Comparison of ENCODE assay signal across 8 mouse cellular contexts in genomic region chr19:8740603-8741002, GRCm38 (mm10). TPM values are rescaled to one million over a fixed set of nuclear protein-coding genes. Genes with fewer than 3 reads are reported as not detected.
DNase-seq lines count a peak whose midpoint lies in the region; ATAC-seq and TF ChIP-seq lines count a peak whose summit lies in the region.

TSS of gene 1700092M07Rik (plus strand) at chr19:8740718.

- peak within 1 kb of the TSS; percentile 68 for H3K4me3 ChIP-seq in kidney, postnatal 0 days (replicated peaks; ENCODE audit: low read depth, low read length)
- peak within 1 kb of the TSS; percentile 92 for H3K4me3 ChIP-seq in brown adipose tissue, adult 24 weeks (ENCODE audit: insufficient read depth, low read depth, low read length)
- H3K4me3 ChIP-seq in hindbrain, embryonic 10.5 days: peak within 1 kb of the TSS; percentile 88
- peak within 1 kb of the TSS; percentile 86 for H3K4me3 ChIP-seq in midbrain, embryonic 10.5 days

- no peaks in the 10 kb centered on the region for H3K27me3 ChIP-seq in kidney, postnatal 0 days (ENCODE audit: insufficient read depth, low read length)
- H3K27me3 ChIP-seq in hindbrain, embryonic 10.5 days (ENCODE audit: insufficient read depth, poor library complexity, severe bottlenecking): no peaks in the 10 kb centered on the region
- H3K27me3 ChIP-seq in midbrain, embryonic 10.5 days (ENCODE audit: low read depth, poor library complexity, severe bottlenecking): no peaks in the 10 kb centered on the region

- peaks cover 12% of the 10 kb centered on the region; the same call in 1 of the 2 replicates for H3K4me1 ChIP-seq in kidney, postnatal 0 days (replicated peaks; ENCODE audit: insufficient read depth, low read length)
- H3K4me1 ChIP-seq in brown adipose tissue, adult 24 weeks (ENCODE audit: control insufficient read depth, insufficient read depth, insufficient read length, low read length): peaks cover 6% of the 10 kb centered on the region
- peaks cover 29% of the 10 kb centered on the region for H3K4me1 ChIP-seq in hindbrain, embryonic 10.5 days (replicated peaks)
- peaks cover 32% of the 10 kb centered on the region for H3K4me1 ChIP-seq in midbrain, embryonic 10.5 days

- intact Hi-C loops in left cerebral cortex, postnatal 36 days (cut with DNase I): no loop called here

- peak within 1 kb of the TSS; percentile 98 for H3K4me2 ChIP-seq in kidney, postnatal 0 days (ENCODE audit: low read length)

- 56% methylated on average over 14 of the region's 14 CpGs for WGBS in kidney, postnatal 0 days
- WGBS in hindbrain, embryonic 10.5 days: 69% methylated on average over 14 of the region's 14 CpGs
- WGBS in midbrain, embryonic 10.5 days: 74% methylated on average over 14 of the region's 14 CpGs

- no peaks in the 10 kb centered on the region for H3K9me3 ChIP-seq in kidney, postnatal 0 days (replicated peaks; ENCODE audit: low read length)
- H3K9me3 ChIP-seq in hindbrain, embryonic 10.5 days: no peaks in the 10 kb centered on the region
- H3K9me3 ChIP-seq in midbrain, embryonic 10.5 days (replicated peaks): no peaks in the 10 kb centered on the region

- H3K27ac ChIP-seq in kidney, postnatal 0 days: peak within 1 kb of the TSS; percentile 97
- H3K27ac ChIP-seq in brown adipose tissue, adult 24 weeks (replicated peaks; ENCODE audit: low read depth, low read length): peak within 1 kb of the TSS; percentile 99
- H3K27ac ChIP-seq in hindbrain, embryonic 10.5 days: peak within 1 kb of the TSS; percentile 94
- peak within 1 kb of the TSS; percentile 93 for H3K27ac ChIP-seq in midbrain, embryonic 10.5 days (replicated peaks)

- H3K36me3 ChIP-seq in kidney, postnatal 0 days (ENCODE audit: insufficient read depth, low read length): peaks cover 23% of the 10 kb centered on the region
- peaks cover 66% of the 10 kb centered on the region for H3K36me3 ChIP-seq in hindbrain, embryonic 10.5 days
- H3K36me3 ChIP-seq in midbrain, embryonic 10.5 days: peaks cover 72% of the 10 kb centered on the region

- peak; percentile 6; the same call in 1 of the 2 replicates for ATAC-seq in kidney, postnatal 0 days (replicated peaks; ENCODE audit: low FRiP score, low read depth)
- ATAC-seq in frontal cortex, adult (ENCODE audit: low TSS enrichment): no peak
- ATAC-seq in granulocyte monocyte progenitor cell, adult 5-6 weeks (replicated peaks; ENCODE audit: poor library complexity, severe bottlenecking): no peak

- peak within 1 kb of the TSS; percentile 81 for H3K9ac ChIP-seq in kidney, postnatal 0 days (ENCODE audit: low read depth, low read length)

- DNase-seq in kidney, postnatal 0 days (ENCODE audit: low spot score): no peak
- no peak for DNase-seq in kidney, adult 18-20 months
- no peak for DNase-seq in hindbrain, embryonic 10.5 days (ENCODE audit: low spot score)
- DNase-seq in midbrain, embryonic 10.5 days (ENCODE audit: low spot score): no peak
- no peak for DNase-seq in left cerebral cortex, postnatal 36 days (ENCODE audit: low spot score in 2 of 2)

- TF ChIP-seq CTCF in kidney, postnatal 0 days (IDR thresholded peaks at IDR 0.05; ENCODE audit: low read depth): no peak

RNA-seq across cellular contexts. Expression of gene 1700092M07Rik, which starts in this region (rescaled TPM):
- 0.75 and 1.1 TPM in 2 replicates for polyA plus RNA-seq in kidney, postnatal 0 days (2015; fragmentation: Nextera tagmentation; extraction: Ambion mirVana)
- not detected in 2 replicates for polyA plus RNA-seq in brown adipose tissue, adult 24 weeks (2012; ENCODE audit: insufficient read depth, insufficient read length, missing spikeins)
- polyA plus RNA-seq in hindbrain, embryonic 10.5 days (2016; fragmentation: Nextera tagmentation; extraction: Ambion mirVana): 2.8 and 2.9 TPM in 2 replicates
- 3.2 and 3.3 TPM in 2 replicates for polyA plus RNA-seq in midbrain, embryonic 10.5 days (2016; fragmentation: Nextera tagmentation; extraction: Ambion mirVana)
- not detected in 2 replicates for total RNA-seq in granulocyte monocyte progenitor cell, adult 5-6 weeks (2014; fragmentation: Nextera tagmentation)
- total RNA-seq in granulocyte monocyte progenitor cell, adult 5-6 weeks (2017): 2.5 TPM in 2 replicates
- 1 to 10 TPM in 1 of 2 experiments, not detected in 1; 3.4 TPM for total RNA-seq in left cerebral cortex, postnatal 36 days (2021)
